Mouse (Mus musculus) right cerebral cortex, postnatal 14 days (tissue): ENCODE results near the gene Mfsd4b2.

Experiments used
- DNase-seq: peaks from one replicate; pipeline ENCODE4 v3.0.0; 2022

The Mfsd4b2 gene

DNA sequence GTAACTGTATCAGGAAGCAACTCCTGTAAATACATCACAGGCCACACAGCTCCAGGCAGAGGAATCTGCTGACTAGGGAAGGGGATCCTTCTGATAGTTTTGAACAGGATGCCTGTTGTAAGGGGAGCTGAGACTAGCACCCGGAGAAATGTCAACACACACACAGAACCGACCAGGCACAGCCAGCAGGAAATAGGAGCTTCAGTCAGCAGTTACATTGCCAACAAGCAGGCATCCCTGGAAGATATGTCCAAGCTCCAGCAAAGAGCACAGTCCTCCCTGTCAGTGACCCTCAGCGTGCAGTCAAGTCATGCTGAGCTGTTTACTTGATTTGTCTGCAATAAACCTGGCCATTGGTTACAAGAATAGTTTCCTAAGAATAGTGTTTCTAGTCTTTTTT, 38.1 kb downstream of the Mfsd4b2 start:
- no peak for DNase-seq
